20 mouse cellular contexts compared by ENCODE assay signal in genomic region chr4:110225492-110225891, GRCm38 (mm10).
A peak's percentile ranks its signal among the peaks of the same experiment; 100 is the strongest.
DNase-seq lines count a peak whose midpoint lies in the region; ATAC-seq lines count a peak whose summit lies in the region.
"Had no signal": no experiment of that assay in that cellular context is flagged by ENCODE, and none has a peak within 500 bp of the region (broad histone marks: within the 10 kb centered on the region; RNA-seq: fewer than 3 reads in every experiment).

No protein-coding gene starts in this region.

- no peaks in the 10 kb centered on the region for H3K4me1 ChIP-seq in kidney, embryonic 14.5 days (ENCODE audit: control insufficient read depth, insufficient read depth, low read length)
- peaks cover 8% of the 10 kb centered on the region for H3K4me1 ChIP-seq in neural tube, embryonic 15.5 days
- H3K4me1 ChIP-seq: embryonic facial prominence, embryonic 15.5 days; limb, embryonic 13.5 days had no signal

- peak; percentile 78; the same call in 1 of the 2 replicates for ATAC-seq in kidney, embryonic 14.5 days (ENCODE audit: low FRiP score, low TSS enrichment)
- ATAC-seq in neural tube, embryonic 15.5 days (ENCODE audit: low FRiP score), result no peak; the same call in 1 of the 2 replicates
- ATAC-seq: forebrain, embryonic 16.5 days had no signal

- 44% methylated on average over 10 of the region's 10 CpGs for WGBS in kidney, embryonic 14.5 days
- 43% methylated on average over 10 of the region's 10 CpGs for WGBS in neural tube, embryonic 15.5 days

- no peak overlapping the region for H3K27ac ChIP-seq in kidney, embryonic 14.5 days (ENCODE audit: low read depth, low read length)
- H3K27ac ChIP-seq in neural tube, embryonic 15.5 days (replicated peaks), result no peak overlapping the region
- H3K27ac ChIP-seq: embryonic facial prominence, embryonic 15.5 days; limb, embryonic 13.5 days; liver, embryonic 13.5 days; stomach, postnatal 0 days had no signal

- no peaks in the 10 kb centered on the region for H3K27me3 ChIP-seq in kidney, embryonic 14.5 days (ENCODE audit: control insufficient read depth, insufficient read depth, low read length)
- H3K27me3 ChIP-seq in neural tube, embryonic 15.5 days (replicated peaks), result no peaks in the 10 kb centered on the region
- H3K27me3 ChIP-seq: embryonic facial prominence, embryonic 15.5 days; limb, embryonic 13.5 days; liver, embryonic 13.5 days had no signal

- no peaks in the 10 kb centered on the region for H3K9me3 ChIP-seq in kidney, embryonic 14.5 days (ENCODE audit: control insufficient read depth, low read length)
- H3K9me3 ChIP-seq in neural tube, embryonic 15.5 days (replicated peaks), result no peaks in the 10 kb centered on the region
- H3K9me3 ChIP-seq: embryonic facial prominence, embryonic 15.5 days; limb, embryonic 13.5 days; liver, embryonic 13.5 days had no signal

- H3K36me3 ChIP-seq in kidney, embryonic 14.5 days (ENCODE audit: control insufficient read depth, insufficient read depth, low read length), result no peaks in the 10 kb centered on the region
- H3K36me3 ChIP-seq in neural tube, embryonic 15.5 days, result peaks cover 14% of the 10 kb centered on the region; the same call in 1 of the 2 replicates
- H3K36me3 ChIP-seq: embryonic facial prominence, embryonic 15.5 days; limb, embryonic 13.5 days; liver, embryonic 13.5 days had no signal

- peak; percentile 13 for DNase-seq in embryo, embryonic 11 days
- no peak for DNase-seq in embryo, embryonic 10 days (ENCODE audit: low spot score)
- no peak for DNase-seq in kidney, adult 11 months
- peak; percentile 12 for DNase-seq in neural tube, embryonic 10.5 days (ENCODE audit: extremely low spot score, low spot score)
- DNase-seq in spleen, adult 12 weeks (ENCODE audit: low spot score), result no peak
- DNase-seq: adrenal gland, postnatal 36 days; heart, postnatal 10 days; kidney, adult 18-20 months; liver, embryonic 13.5 days; lung, embryonic 14.5 days; lung, postnatal 36 days; retina, postnatal 1 day; right cerebral cortex, postnatal 4 days had no signal

- no peak overlapping the region for H3K9ac ChIP-seq in kidney, embryonic 14.5 days (ENCODE audit: low read depth, low read length)
- no peak overlapping the region for H3K9ac ChIP-seq in neural tube, embryonic 15.5 days (replicated peaks)
- H3K9ac ChIP-seq: embryonic facial prominence, embryonic 15.5 days; limb, embryonic 13.5 days; liver, embryonic 13.5 days; lung, embryonic 14.5 days had no signal

- H3K4me3 ChIP-seq in kidney, embryonic 14.5 days (ENCODE audit: low read length), result no peak overlapping the region
- H3K4me3 ChIP-seq in neural tube, embryonic 15.5 days (replicated peaks), result no peak overlapping the region
- H3K4me3 ChIP-seq: embryonic facial prominence, embryonic 15.5 days; limb, embryonic 13.5 days; liver, embryonic 13.5 days had no signal

- no peak overlapping the region for H3K4me2 ChIP-seq in kidney, embryonic 14.5 days (replicated peaks; ENCODE audit: low read depth, low read length)
- H3K4me2 ChIP-seq in neural tube, embryonic 15.5 days, result no peak overlapping the region
- H3K4me2 ChIP-seq: embryonic facial prominence, embryonic 15.5 days; heart, embryonic 11.5 days; limb, embryonic 13.5 days; liver, embryonic 13.5 days; lung, embryonic 14.5 days had no signal

Comparison
In these comparisons a context has a peak if more than half of its experiments do, and no peak if none do; other contexts are left out.
1. DNase-seq: peak in embryo, embryonic 11 days (single experiment) and neural tube, embryonic 10.5 days (single experiment); none in embryo, embryonic 10 days (single experiment), kidney, adult 11 months (single experiment) and spleen, adult 12 weeks (single experiment).